Mouse (Mus musculus) hindbrain, embryonic 14.5 days (tissue): ENCODE data around the gene St6galnac3. TPM values are rescaled to one million over a fixed set of nuclear protein-coding genes. Genes with fewer than 3 reads are reported as not detected.

Experiments
- ATAC-seq: fragments of 200-750 bp; cut with Nextera tagmentation; 2 replicates; pipeline ENCODE4 v1.8.0; 2017; ENCODE audit warnings: moderate number of reproducible peaks, mild to moderate bottlenecking, moderate TSS enrichment, moderate library complexity; ENCODE audit not compliant: low FRiP score
- DNase-seq: peaks from one replicate; pipeline ENCODE4 v3.0.0-alpha.2; 2015; ENCODE audit warnings: low spot score
- H3K27ac ChIP-seq: fragments of 300-500 bp; sonication (generic); 2 replicates; pipeline ENCODE4 v1.5.1; 2014; ENCODE audit warnings: mild to moderate bottlenecking, moderate library complexity
- H3K27me3 ChIP-seq: fragments of 300-500 bp; sonication (generic); 2 replicates; pipeline ENCODE4 v1.6.1; 2014; ENCODE audit warnings: mild to moderate bottlenecking, low read length, mixed read lengths; ENCODE audit not compliant: control insufficient read depth, insufficient read depth
- H3K36me3 ChIP-seq: fragments of 300-500 bp; sonication (generic); replicated peaks from 2 replicates; pipeline ENCODE4 v1.6.1; 2014; ENCODE audit not compliant: control insufficient read depth, insufficient read depth
- H3K4me1 ChIP-seq: fragments of 300-500 bp; sonication (generic); replicated peaks from 2 replicates; pipeline ENCODE4 v1.6.1; 2014; ENCODE audit warnings: antibody characterized with exemption, low read length, mixed read lengths; ENCODE audit not compliant: control insufficient read depth, insufficient read depth
- H3K4me2 ChIP-seq: fragments of 300-500 bp; sonication (generic); replicated peaks from 2 replicates; pipeline ENCODE4 v1.6.1; 2014; ENCODE audit warnings: mild to moderate bottlenecking, moderate library complexity
- H3K4me3 ChIP-seq: fragments of 300-500 bp; sonication (generic); replicated peaks from 2 replicates; pipeline ENCODE4 v1.5.1; 2014; ENCODE audit warnings: mild to moderate bottlenecking, low read length
- H3K9ac ChIP-seq: fragments of 300-500 bp; sonication (generic); 2 replicates; pipeline ENCODE4 v1.6.1; 2014
- H3K9me3 ChIP-seq: fragments of 300-500 bp; sonication (generic); 2 replicates; pipeline ENCODE4 v1.6.1; 2016; ENCODE audit warnings: low read length; ENCODE audit not compliant: control insufficient read depth
- WGBS: fragments of 180-500 bp; shearing (Covaris S2); extraction: QIAGEN DNeasy Blood & Tissue Kit; methylation state at CpG from one replicate; pipeline ENCODE4 v1.1.7; 2014; 5-methylcytosine and 5-hydroxymethylcytosine counted together
- polyA plus RNA-seq: library from polyadenylated mRNA; unstranded; fragments of >200 nt; fragmentation: Nextera tagmentation; extraction: Ambion mirVana; gene quantifications from 2 replicates; pipeline ENCODE4 v1.2.1, GENCODE M21; 2014

St6galnac3 gene
- polyA plus RNA-seq, 1 experiment from 2014 or later, result 28.3 TPM

GRCm38 (mm10) chr3:153525151-153525768, 199.7 kb downstream of the St6galnac3 start:
- no peak for DNase-seq
- no peak overlapping the region for H3K4me2 ChIP-seq
- WGBS, result 78% methylated on average over 6 of the region's 6 CpGs

GRCm38 (mm10) chr3:153516848-153517247, 208.1 kb downstream of the St6galnac3 start:
- no peaks in the 10 kb centered on the region for H3K36me3 ChIP-seq
- no peaks in the 10 kb centered on the region for H3K4me1 ChIP-seq
- no peak overlapping the region for H3K4me2 ChIP-seq
- ATAC-seq (no peak), DNase-seq (no peak)
- 77% methylated on average over 7 of the region's 7 CpGs for WGBS
- H3K27ac ChIP-seq, result no peak overlapping the region
- H3K27me3 ChIP-seq, result no peaks in the 10 kb centered on the region
- H3K9me3 ChIP-seq, result peaks cover 11% of the 10 kb centered on the region; the same call in 1 of the 2 replicates
- H3K9ac ChIP-seq, result no peak overlapping the region
- H3K4me3 ChIP-seq, result no peak overlapping the region

More at GRCm38 (mm10) chr3:153525151-153525768, 199.7 kb downstream of the St6galnac3 start:
- ATAC-seq, result no peak
- H3K9me3 ChIP-seq, result no peaks in the 10 kb centered on the region
- H3K27me3 ChIP-seq, result no peaks in the 10 kb centered on the region
- no peak overlapping the region for H3K27ac ChIP-seq
- H3K4me1 ChIP-seq, result 0 out of 2 replicates have a peak, but pooled peaks cover 6% of the 10 kb centered on the region
- H3K4me3 ChIP-seq, result no peak overlapping the region
- no peak overlapping the region for H3K9ac ChIP-seq
- no peaks in the 10 kb centered on the region for H3K36me3 ChIP-seq

- H3K27ac ChIP-seq, result no peak overlapping the region
- H3K9me3 ChIP-seq, result peaks cover 5% of the 10 kb centered on the region; the same call in 1 of the 2 replicates
- H3K27me3 ChIP-seq, result no peaks in the 10 kb centered on the region
- no peak overlapping the region for H3K9ac ChIP-seq
- ATAC-seq (no peak), DNase-seq (no peak)
- WGBS, result 65% methylated on average over 6 of the region's 6 CpGs
- no peak overlapping the region for H3K4me3 ChIP-seq
- H3K36me3 ChIP-seq, result no peaks in the 10 kb centered on the region
- no peak overlapping the region for H3K4me2 ChIP-seq
- peaks cover 18% of the 10 kb centered on the region for H3K4me1 ChIP-seq
These were observed 211.4 kb downstream of the St6galnac3 start for GRCm38 (mm10) chr3:153513501-153514060.

GRCm38 (mm10) chr3:153512545-153512944, 212.4 kb downstream of the St6galnac3 start:
- Histone ChIP-seq H3K27ac (no peak overlapping the region), H3K36me3 (no peaks in the 10 kb centered on the region), H3K4me3 (no peak overlapping the region), H3K9me3 (no peaks in the 10 kb centered on the region), H3K27me3 (no peaks in the 10 kb centered on the region), H3K4me1 (peaks cover 18% of the 10 kb centered on the region), H3K4me2 (no peak overlapping the region), H3K9ac (no peak overlapping the region)
- ATAC-seq (no peak), DNase-seq (no peak)
- 72% methylated on average over 6 of the region's 6 CpGs for WGBS

GRCm38 (mm10) chr3:153511151-153511580, 213.8 kb downstream of the St6galnac3 start:
- no peak overlapping the region for H3K4me3 ChIP-seq
- no peak overlapping the region for H3K27ac ChIP-seq
- no peaks in the 10 kb centered on the region for H3K36me3 ChIP-seq
- WGBS, result 54% methylated on average over 7 of the region's 7 CpGs
- no peak overlapping the region for H3K4me2 ChIP-seq
- DNase-seq, result no peak
- no peak overlapping the region for H3K9ac ChIP-seq
- peaks cover 18% of the 10 kb centered on the region for H3K4me1 ChIP-seq
- no peak for ATAC-seq
- no peaks in the 10 kb centered on the region for H3K27me3 ChIP-seq
- no peaks in the 10 kb centered on the region for H3K9me3 ChIP-seq

- H3K27me3 ChIP-seq, result no peaks in the 10 kb centered on the region
- 83% methylated on average over 9 of the region's 9 CpGs for WGBS
- peaks cover 18% of the 10 kb centered on the region for H3K4me1 ChIP-seq
- H3K4me2 ChIP-seq, result no peak overlapping the region
- H3K36me3 ChIP-seq, result no peaks in the 10 kb centered on the region
- ATAC-seq (no peak), DNase-seq (no peak)
- no peak overlapping the region for H3K4me3 ChIP-seq
- H3K9me3 ChIP-seq, result no peaks in the 10 kb centered on the region
- H3K9ac ChIP-seq, result no peak overlapping the region
- H3K27ac ChIP-seq, result no peak overlapping the region
These were observed 214.8 kb downstream of the St6galnac3 start for GRCm38 (mm10) chr3:153510048-153510630.

- ATAC-seq, result no peak
- H3K4me3 ChIP-seq, result no peak overlapping the region
- no peaks in the 10 kb centered on the region for H3K36me3 ChIP-seq
- no peak for DNase-seq
- H3K4me1 ChIP-seq, result peaks cover 18% of the 10 kb centered on the region
- WGBS, result 53% methylated on average over 4 of the region's 4 CpGs
- no peaks in the 10 kb centered on the region for H3K27me3 ChIP-seq
- H3K9me3 ChIP-seq, result no peaks in the 10 kb centered on the region
- no peak overlapping the region for H3K27ac ChIP-seq
- H3K4me2 ChIP-seq, result no peak overlapping the region
- H3K9ac ChIP-seq, result no peak overlapping the region
These were observed 215.3 kb downstream of the St6galnac3 start for GRCm38 (mm10) chr3:153509643-153510042.

- Histone ChIP-seq H3K4me2 (no peak overlapping the region), H3K36me3 (no peaks in the 10 kb centered on the region), H3K4me3 (no peak overlapping the region), H3K9ac (no peak overlapping the region), H3K27ac (0 out of 2 replicates have a peak overlapping the region, but pooled peaks have one; percentile 10), H3K27me3 (no peaks in the 10 kb centered on the region), H3K4me1 (peaks cover 18% of the 10 kb centered on the region), H3K9me3 (no peaks in the 10 kb centered on the region)
- ATAC-seq (peak; percentile 62; the same call in 1 of the 2 replicates), DNase-seq (peak; percentile 53)
- WGBS, result 71% methylated on average over 3 of the region's 3 CpGs
These were observed 215.9 kb downstream of the St6galnac3 start for GRCm38 (mm10) chr3:153509029-153509428.

- ATAC-seq (no peak), DNase-seq (no peak)
- Histone ChIP-seq H3K9ac (no peak overlapping the region), H3K36me3 (no peaks in the 10 kb centered on the region), H3K27me3 (no peaks in the 10 kb centered on the region), H3K4me2 (no peak overlapping the region), H3K4me3 (no peak overlapping the region), H3K4me1 (peaks cover 18% of the 10 kb centered on the region), H3K9me3 (no peaks in the 10 kb centered on the region), H3K27ac (0 out of 2 replicates have a peak overlapping the region, but pooled peaks have one; percentile 10)
- 83% methylated on average over 2 of the region's 2 CpGs for WGBS
These were observed 216.4 kb downstream of the St6galnac3 start for GRCm38 (mm10) chr3:153508592-153508991.
